Mouse (Mus musculus): ENCODE results near the gene Capns1.
A peak's percentile ranks its signal among the peaks of the same experiment; 100 is the strongest.

The Capns1 gene

DNA sequence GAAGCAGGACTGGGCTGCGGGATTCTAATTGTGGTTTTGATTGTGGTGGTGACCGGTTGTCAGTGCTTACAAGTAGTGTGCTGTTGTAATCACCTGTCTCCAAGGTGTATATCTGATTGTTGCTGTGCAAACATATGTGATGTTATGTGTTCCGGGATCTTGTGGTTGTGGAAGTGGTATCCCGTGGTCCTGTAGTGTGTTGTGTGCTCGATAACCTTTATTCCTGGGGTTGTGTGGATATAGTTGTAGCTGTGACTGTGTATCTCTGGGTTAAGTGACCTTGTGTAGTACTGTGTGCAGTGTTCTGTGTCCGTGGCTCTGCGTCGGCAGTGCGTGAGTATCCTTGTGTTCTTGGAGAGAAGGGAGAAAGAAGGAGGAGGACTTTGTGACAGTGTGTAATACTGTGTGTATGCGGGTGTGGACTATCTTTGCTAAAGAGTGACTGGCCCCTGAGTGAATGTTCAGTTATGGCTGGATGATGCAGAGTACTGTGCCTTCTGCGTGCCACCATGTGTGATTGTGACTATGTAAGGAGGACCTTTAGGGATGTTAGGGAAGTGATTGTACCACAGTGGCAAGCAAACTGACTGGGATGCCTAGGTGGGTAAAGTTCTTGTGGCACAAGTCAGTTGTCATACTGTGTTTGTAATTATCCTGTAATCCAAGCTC, 28.2 kb downstream of the Capns1 start:
- DNase-seq (ENCODE audit: low spot score) = no peak

DNA sequence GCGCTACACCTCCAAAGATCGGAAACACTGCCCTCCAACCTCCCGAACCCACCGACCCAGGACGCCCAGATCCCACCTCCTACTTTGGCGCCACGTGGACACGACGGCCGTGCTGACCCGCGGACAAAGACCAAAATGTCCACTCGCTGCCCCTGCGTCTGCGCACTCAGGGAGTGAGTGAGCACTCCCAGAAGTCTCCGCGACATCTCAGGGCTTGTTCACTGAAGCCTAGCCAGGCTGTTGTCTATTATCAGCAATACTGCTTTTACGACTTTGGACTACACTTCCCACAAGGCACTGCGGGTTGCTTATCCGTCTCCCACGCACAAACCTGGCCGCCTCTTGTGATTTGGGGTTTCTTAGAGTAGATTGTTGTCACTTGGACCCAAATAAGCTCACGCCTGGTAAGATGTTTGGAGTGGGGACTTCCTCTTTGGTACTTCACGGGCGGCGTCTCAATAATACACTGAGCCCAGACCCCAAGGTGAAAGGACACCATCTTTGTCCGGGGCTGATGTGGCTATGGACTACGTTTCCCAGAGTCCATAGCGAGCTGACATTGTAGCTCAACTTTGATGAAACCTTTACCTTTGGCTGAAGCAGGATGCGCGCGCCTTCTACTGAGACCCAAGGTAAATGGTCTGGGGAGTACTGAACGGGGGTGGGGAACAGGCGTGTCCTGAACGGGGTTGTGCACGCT, 28.9 kb downstream of the Capns1 start, which contains the start of gene Zfp146:
Gene Zfp146 (minus strand): TSS at position 168 of the 700 bp plus-strand sequence.
- peak; percentile 95 for DNase-seq (ENCODE audit: low spot score)

DNA sequence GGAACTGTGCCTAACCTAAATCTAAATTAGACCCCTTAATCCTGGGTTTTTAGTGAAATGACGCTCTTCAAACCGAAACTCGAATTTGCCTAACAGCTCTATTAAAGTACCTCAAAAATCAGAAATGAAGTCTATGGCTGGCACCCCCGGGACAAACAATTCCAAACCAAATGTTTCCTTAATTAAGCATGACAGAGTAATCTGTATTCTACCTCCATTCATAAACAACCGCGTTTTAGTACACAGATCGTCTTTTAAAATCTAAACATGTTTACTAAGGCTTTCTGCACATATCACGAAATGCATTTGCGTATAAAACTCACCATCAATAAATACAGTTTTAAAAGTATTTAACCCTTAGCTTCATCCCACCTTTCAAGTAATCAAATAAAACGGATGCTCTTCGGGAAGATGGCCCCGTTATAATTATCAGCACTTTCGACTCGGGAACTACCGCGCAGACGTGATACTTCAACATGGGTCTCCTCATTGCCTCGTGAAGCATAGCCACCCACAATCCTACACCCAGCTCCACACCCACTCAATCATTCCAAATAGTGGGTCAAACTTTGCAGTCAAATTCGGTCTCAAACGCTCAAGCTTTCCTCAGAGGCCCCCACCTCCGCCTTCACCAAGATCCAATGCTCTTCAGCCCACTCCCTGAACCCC, 29.6 kb downstream of the Capns1 start:
- DNase-seq (ENCODE audit: low spot score) = no peak

DNA sequence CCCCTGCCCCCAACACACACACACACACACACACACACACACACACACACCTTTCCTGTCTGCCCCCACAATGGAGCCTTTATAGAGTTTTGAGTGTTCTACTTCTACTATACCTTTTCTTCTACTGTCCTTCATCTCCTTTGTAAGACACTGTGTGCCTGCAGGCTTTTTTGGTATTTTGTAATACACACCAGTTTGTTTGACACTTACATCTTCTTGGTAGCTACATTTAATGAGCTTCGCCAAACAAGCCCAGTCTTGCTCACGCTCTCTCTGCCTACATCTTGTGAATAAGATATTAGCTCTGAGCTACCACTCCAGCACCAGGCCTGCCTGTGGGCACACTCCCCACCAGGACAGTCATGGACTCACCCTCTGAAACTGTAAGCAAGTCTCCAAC, 33.9 kb downstream of the Capns1 start:
- DNase-seq (ENCODE audit: low spot score) = no peak

DNA sequence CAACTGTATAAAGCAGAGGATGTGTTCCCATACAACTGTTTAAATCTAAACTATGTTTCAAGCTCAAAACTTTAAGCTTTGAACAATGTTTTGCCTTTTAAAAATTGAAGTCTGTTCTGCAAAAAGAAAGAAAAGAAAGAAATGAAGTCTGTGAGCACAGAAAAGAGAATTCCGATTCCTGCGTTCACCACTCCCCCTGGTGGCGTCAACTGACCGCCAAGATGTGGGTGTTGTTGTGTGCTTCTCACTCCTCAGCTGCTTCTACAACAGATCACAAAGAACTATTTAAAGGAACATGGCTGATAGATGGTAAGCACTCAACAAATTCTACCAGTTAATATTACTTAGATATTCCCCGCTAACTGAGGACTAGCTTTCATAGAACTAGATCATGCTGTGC, 35.5 kb downstream of the Capns1 start:
- no peak for DNase-seq (ENCODE audit: low spot score)

DNA sequence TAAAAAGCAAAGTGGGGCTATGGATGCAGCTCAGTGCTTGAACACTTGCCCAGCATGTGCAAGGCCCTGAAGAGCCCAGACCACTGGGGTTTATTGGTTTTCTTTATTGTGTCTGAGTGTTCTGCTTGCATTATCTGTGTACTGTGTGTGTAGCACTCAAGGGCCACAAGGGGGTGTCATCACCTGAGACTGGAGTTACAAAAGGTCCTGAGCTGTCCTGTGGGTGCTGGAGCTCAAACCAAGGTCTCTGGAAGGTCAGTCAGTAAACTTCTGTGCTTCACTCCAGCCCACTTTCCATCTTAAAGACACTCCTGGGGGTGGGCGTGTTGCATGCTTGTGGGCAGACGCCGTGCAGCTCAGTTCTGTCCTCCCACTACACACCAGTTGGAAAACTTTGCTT, 43.1 kb downstream of the Capns1 start:
- DNase-seq (ENCODE audit: low spot score) = no peak

DNA sequence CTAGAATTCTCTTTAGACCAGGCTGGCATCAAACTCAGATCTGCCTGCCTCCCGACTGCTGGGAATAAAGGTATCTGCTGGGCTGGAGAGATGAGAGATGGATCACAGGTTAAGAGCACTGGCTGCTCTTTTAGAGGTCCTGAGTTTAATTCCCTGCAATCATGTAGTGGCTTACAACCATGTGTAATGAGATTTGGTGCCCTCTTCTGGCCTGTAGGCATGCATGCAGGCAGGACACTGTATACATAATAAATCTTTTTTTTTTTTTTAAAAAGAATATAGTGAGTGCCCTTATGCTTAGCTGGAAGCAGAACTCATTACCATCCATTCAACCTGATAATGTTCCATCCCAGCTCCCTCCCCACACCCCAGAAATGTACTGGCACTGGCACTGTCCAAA, 44.6 kb downstream of the Capns1 start:
- DNase-seq (ENCODE audit: low spot score) = no peak

DNA sequence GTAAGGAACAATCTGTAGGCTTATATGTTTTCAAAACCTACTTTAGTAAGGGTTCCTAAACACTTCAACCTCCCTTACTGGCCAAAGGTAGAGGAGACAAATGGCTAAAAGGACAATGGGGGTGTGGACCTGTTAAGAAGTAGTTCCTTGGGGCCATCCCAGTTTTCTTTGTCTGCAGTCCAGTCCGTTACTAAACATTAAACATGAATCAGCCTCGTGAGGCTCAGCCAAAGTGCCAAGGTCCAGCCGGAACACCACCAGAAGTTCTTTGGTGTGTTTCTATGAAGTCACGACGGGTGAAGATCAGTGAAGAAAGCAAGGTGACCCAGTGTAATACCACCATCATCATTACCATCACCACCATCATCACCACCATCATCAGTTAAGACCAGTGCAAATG, 51.6 kb downstream of the Capns1 start:
- no peak for DNase-seq (ENCODE audit: low spot score)

DNA sequence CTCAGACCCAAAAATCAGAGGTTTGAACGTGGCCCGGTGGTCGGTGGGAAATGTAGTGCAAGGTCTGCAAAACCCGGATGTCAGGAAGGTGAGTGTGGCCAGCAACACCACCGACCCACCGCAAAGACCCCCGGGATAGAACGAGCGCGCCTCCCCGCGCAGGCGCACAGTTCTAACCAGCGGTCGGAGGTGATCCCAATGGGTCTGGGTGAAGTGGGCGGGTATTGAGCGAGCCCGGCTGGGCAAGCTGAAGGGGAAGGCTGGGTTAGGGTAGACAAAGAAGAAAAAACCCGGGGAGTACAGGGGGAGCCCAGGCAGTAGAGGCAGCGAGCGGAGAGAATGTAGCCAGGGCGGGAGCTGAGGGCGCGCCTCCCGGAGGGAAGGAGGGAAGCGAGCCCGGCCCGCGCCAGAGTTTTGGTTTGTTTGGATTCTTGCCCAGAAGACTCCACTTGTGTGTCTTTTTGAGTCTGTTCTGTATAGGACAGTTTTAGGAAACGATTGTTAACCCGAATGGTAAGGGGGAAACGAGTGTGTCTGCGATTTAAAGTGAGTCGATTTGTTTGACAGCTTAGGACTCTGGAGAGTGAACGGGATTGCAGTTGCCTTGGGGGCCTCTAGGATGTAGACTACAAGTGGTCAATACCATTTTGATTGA, 54.9 kb downstream of the Capns1 start:
- peak; percentile 90 for DNase-seq (ENCODE audit: low spot score)

DNA sequence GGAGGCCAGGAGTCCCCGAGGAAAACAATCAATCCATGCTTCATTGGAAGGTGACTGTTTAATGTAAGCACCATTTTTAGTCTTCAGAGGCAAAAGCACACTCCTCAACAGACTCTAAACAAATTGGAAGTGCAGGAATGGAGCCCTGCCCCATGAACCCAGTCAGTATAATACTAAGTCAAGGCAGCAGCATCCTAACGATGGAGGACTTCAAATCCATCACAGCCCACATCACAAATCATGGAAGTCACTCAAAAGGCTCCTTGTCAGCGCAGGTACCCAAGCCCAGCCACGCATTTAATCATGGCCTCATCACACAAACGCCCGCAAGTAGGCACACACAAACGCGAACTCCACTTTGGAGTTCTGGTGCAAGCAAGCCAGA, 55.4 kb downstream of the Capns1 start:
- no peak for DNase-seq (ENCODE audit: low spot score)

Data from retina, embryonic 14.5 days (tissue).